Comparison of ENCODE assay signal across 14 mouse cellular contexts in the genomic region with DNA sequence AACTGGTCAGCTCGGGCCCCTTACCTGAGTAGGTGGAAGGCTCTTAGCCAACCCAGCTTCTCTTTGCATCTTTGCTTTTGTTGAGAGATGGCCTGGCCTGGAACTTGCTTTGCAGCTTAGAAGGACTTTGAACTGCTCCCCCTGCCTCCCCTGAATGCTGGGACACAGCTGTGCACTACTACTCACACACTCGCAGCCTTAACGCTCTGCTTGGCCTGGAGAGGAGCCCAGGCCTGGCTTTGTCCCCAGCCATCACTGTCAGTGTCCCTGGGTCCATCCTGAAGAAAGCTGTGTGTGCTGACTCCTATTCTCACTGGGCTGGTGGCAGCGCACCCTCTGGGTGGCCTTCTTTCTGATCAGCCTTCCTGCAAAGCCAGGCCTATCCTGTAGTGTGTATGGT. TPM values are rescaled to one million over a fixed set of nuclear protein-coding genes. Genes with fewer than 3 reads are reported as not detected.
A peak's percentile ranks its signal among the peaks of the same experiment; 100 is the strongest.
DNase-seq lines count a peak whose midpoint lies in the region; ATAC-seq and TF ChIP-seq lines count a peak whose summit lies in the region.
"Had no signal": no experiment of that assay in that cellular context is flagged by ENCODE, and none has a peak within 500 bp of the region (broad histone marks: within the 10 kb centered on the region; RNA-seq: fewer than 3 reads in every experiment).

No protein-coding gene starts in this region.

- no peaks in the 10 kb centered on the region for H3K27me3 ChIP-seq in kidney, embryonic 14.5 days (ENCODE audit: control insufficient read depth, insufficient read depth, low read length)
- no peaks in the 10 kb centered on the region for H3K27me3 ChIP-seq in midbrain, postnatal 0 days (ENCODE audit: insufficient read depth, low read length)
- H3K27me3 ChIP-seq in midbrain, embryonic 15.5 days (replicated peaks), result no peaks in the 10 kb centered on the region
- H3K27me3 ChIP-seq in stomach, postnatal 0 days (ENCODE audit: control insufficient read depth, insufficient read depth, low read length), result no peaks in the 10 kb centered on the region
- no peaks in the 10 kb centered on the region for H3K27me3 ChIP-seq in midbrain, embryonic 11.5 days (ENCODE audit: control insufficient read depth, insufficient read depth, low read length)

- no peaks in the 10 kb centered on the region for H3K9me3 ChIP-seq in kidney, embryonic 14.5 days (ENCODE audit: control insufficient read depth, low read length)
- no peaks in the 10 kb centered on the region for H3K9me3 ChIP-seq in midbrain, postnatal 0 days (ENCODE audit: low read length)
- no peaks in the 10 kb centered on the region for H3K9me3 ChIP-seq in midbrain, embryonic 15.5 days
- H3K9me3 ChIP-seq in stomach, postnatal 0 days (ENCODE audit: control insufficient read depth, low read length), result no peaks in the 10 kb centered on the region
- no peaks in the 10 kb centered on the region for H3K9me3 ChIP-seq in midbrain, embryonic 11.5 days (ENCODE audit: control insufficient read depth, low read length)

- DNase-seq in gastrocnemius, postnatal 10 days, result peak; percentile 37
- DNase-seq in gastrocnemius, adult 8-10 months (ENCODE audit: low spot score in 2 of 2), result no peak
- DNase-seq in kidney, adult 11 months, result peak; percentile 70
- DNase-seq in midbrain, postnatal 0 days (ENCODE audit: low spot score), result peak; percentile 31
- peak; percentile 45 for DNase-seq in stomach, postnatal 0 days (ENCODE audit: low spot score)
- no peak for DNase-seq in midbrain, embryonic 11.5 days (ENCODE audit: low spot score, missing footprints)
- DNase-seq: adrenal gland, adult 8-10 months; cerebellum, adult 9-10 months; thymus, adult 18-20 months had no signal

- TF ChIP-seq CTCF in midbrain, postnatal 0 days (IDR thresholded peaks at IDR 0.05), result no peak
- no peak for TF ChIP-seq CTCF in stomach, postnatal 0 days (IDR thresholded peaks at IDR 0.05; ENCODE audit: low read depth)

- WGBS in kidney, embryonic 14.5 days, result 84% methylated on average over 4 of the region's 4 CpGs
- WGBS in midbrain, postnatal 0 days, result 75% methylated on average over 4 of the region's 4 CpGs
- WGBS in midbrain, embryonic 15.5 days, result 86% methylated on average over 4 of the region's 4 CpGs
- WGBS in stomach, postnatal 0 days, result 53% methylated on average over 4 of the region's 4 CpGs
- 92% methylated on average over 4 of the region's 4 CpGs for WGBS in midbrain, embryonic 11.5 days

- no peaks in the 10 kb centered on the region for H3K36me3 ChIP-seq in kidney, embryonic 14.5 days (ENCODE audit: control insufficient read depth, insufficient read depth, low read length)
- H3K36me3 ChIP-seq in midbrain, postnatal 0 days (ENCODE audit: insufficient read depth, low read length), result no peaks in the 10 kb centered on the region
- H3K36me3 ChIP-seq in midbrain, embryonic 15.5 days (replicated peaks), result no peaks in the 10 kb centered on the region
- H3K36me3 ChIP-seq in stomach, postnatal 0 days (ENCODE audit: control insufficient read depth, insufficient read depth, low read length), result no peaks in the 10 kb centered on the region
- H3K36me3 ChIP-seq in midbrain, embryonic 11.5 days (ENCODE audit: control insufficient read depth, insufficient read depth, low read length), result no peaks in the 10 kb centered on the region

- no peak overlapping the region for H3K4me3 ChIP-seq in kidney, embryonic 14.5 days (ENCODE audit: low read length)
- H3K4me3 ChIP-seq in midbrain, postnatal 0 days (ENCODE audit: low read depth, low read length), result no peak overlapping the region
- H3K4me3 ChIP-seq in midbrain, embryonic 15.5 days, result no peak overlapping the region
- no peak overlapping the region for H3K4me3 ChIP-seq in stomach, postnatal 0 days (ENCODE audit: low read depth, low read length)
- H3K4me3 ChIP-seq in midbrain, embryonic 11.5 days (ENCODE audit: low read depth, low read length), result no peak overlapping the region
- H3K4me3 ChIP-seq: heart, adult 2 months; myocyte had no signal

- ATAC-seq in kidney, embryonic 14.5 days (ENCODE audit: low FRiP score, low TSS enrichment), result no peak
- ATAC-seq in midbrain, postnatal 0 days (ENCODE audit: low FRiP score), result no peak
- no peak for ATAC-seq in midbrain, embryonic 15.5 days (replicated peaks)
- peak; percentile 27; the same call in 1 of the 2 replicates for ATAC-seq in stomach, postnatal 0 days (ENCODE audit: low FRiP score, low TSS enrichment)
- no peak for ATAC-seq in midbrain, embryonic 11.5 days (ENCODE audit: low FRiP score)

- H3K4me2 ChIP-seq in kidney, embryonic 14.5 days (replicated peaks; ENCODE audit: low read depth, low read length), result no peak overlapping the region
- H3K4me2 ChIP-seq in midbrain, postnatal 0 days (ENCODE audit: low read depth, low read length, poor library complexity, severe bottlenecking), result no peak overlapping the region
- H3K4me2 ChIP-seq in midbrain, embryonic 15.5 days, result no peak overlapping the region
- no peak overlapping the region for H3K4me2 ChIP-seq in stomach, postnatal 0 days (replicated peaks; ENCODE audit: low read depth)
- no peak overlapping the region for H3K4me2 ChIP-seq in midbrain, embryonic 11.5 days

- no peak overlapping the region for H3K9ac ChIP-seq in kidney, embryonic 14.5 days (ENCODE audit: low read depth, low read length)
- no peak overlapping the region for H3K9ac ChIP-seq in midbrain, postnatal 0 days (replicated peaks; ENCODE audit: low read length, poor library complexity, severe bottlenecking)
- no peak overlapping the region for H3K9ac ChIP-seq in midbrain, embryonic 15.5 days
- no peak overlapping the region for H3K9ac ChIP-seq in stomach, postnatal 0 days (ENCODE audit: low read length)
- H3K9ac ChIP-seq in midbrain, embryonic 11.5 days (ENCODE audit: low read length), result no peak overlapping the region
- H3K9ac ChIP-seq: liver, embryonic 14.5 days had no signal

- H3K27ac ChIP-seq in kidney, embryonic 14.5 days (ENCODE audit: low read depth, low read length), result no peak overlapping the region
- no peak overlapping the region for H3K27ac ChIP-seq in midbrain, postnatal 0 days (ENCODE audit: low read depth, low read length)
- H3K27ac ChIP-seq in midbrain, embryonic 15.5 days, result no peak overlapping the region
- H3K27ac ChIP-seq in stomach, postnatal 0 days (replicated peaks), result no peak overlapping the region
- H3K27ac ChIP-seq in midbrain, embryonic 11.5 days (ENCODE audit: low read depth, low read length), result no peak overlapping the region
- H3K27ac ChIP-seq: heart, adult 2 months; liver, embryonic 14.5 days had no signal

- TF ChIP-seq EP300 in stomach, postnatal 0 days (optimal IDR thresholded peaks at IDR 0.05), result no peak

- peaks cover 11% of the 10 kb centered on the region; the same call in 1 of the 2 replicates for H3K4me1 ChIP-seq in kidney, embryonic 14.5 days (ENCODE audit: control insufficient read depth, insufficient read depth, low read length)
- H3K4me1 ChIP-seq in midbrain, postnatal 0 days (ENCODE audit: insufficient read depth, low read length), result no peaks in the 10 kb centered on the region
- peaks cover 5% of the 10 kb centered on the region; the same call in 1 of the 2 replicates for H3K4me1 ChIP-seq in midbrain, embryonic 15.5 days
- peaks cover 6% of the 10 kb centered on the region for H3K4me1 ChIP-seq in stomach, postnatal 0 days (replicated peaks; ENCODE audit: control insufficient read depth, insufficient read depth)
- H3K4me1 ChIP-seq in midbrain, embryonic 11.5 days (ENCODE audit: control insufficient read depth, insufficient read depth, low read length), result no peaks in the 10 kb centered on the region; the same call in 1 of the 2 replicates

RNA-seq across cellular contexts. Expression of gene Taf11, which starts 11.0 kb away (rescaled TPM):
- total RNA-seq in gastrocnemius, postnatal 10 days (2021), result 10 to 100 TPM; 19.9 to 23.3 TPM
- total RNA-seq in gastrocnemius, adult 8-10 months (2022), result 10 to 100 TPM; 15.9 to 18.8 (median 17.0) TPM
- 76.6 and 77.5 TPM in 2 replicates for polyA plus RNA-seq in kidney, embryonic 14.5 days (2014; fragmentation: Nextera tagmentation; extraction: Ambion mirVana)
- total RNA-seq in midbrain, postnatal 0 days (2014; rRNA removed), result 18.1 and 21.0 TPM in 2 replicates
- 49.7 and 59.9 TPM in 2 replicates for polyA plus RNA-seq in midbrain, postnatal 0 days (2015; fragmentation: Nextera tagmentation; extraction: Ambion mirVana)
- polyA plus RNA-seq in midbrain, embryonic 15.5 days (2015; fragmentation: Nextera tagmentation; extraction: Ambion mirVana), result 58.1 and 63.1 TPM in 2 replicates
- polyA plus RNA-seq in stomach, postnatal 0 days (2015; fragmentation: Nextera tagmentation; extraction: Ambion mirVana), result 33.4 and 34.0 TPM in 2 replicates
- polyA plus RNA-seq in midbrain, embryonic 11.5 days (2014; fragmentation: Nextera tagmentation; extraction: Ambion mirVana), result 95.0 and 103 TPM in 2 replicates

RNA-seq across cellular contexts. Expression of gene Anks1, which starts 11.6 kb away (rescaled TPM):
- 10 to 100 TPM; 22.6 to 27.6 TPM for total RNA-seq in gastrocnemius, postnatal 10 days (2021)
- 1 to 10 TPM; 6.3 to 9.2 (median 7.9) TPM for total RNA-seq in gastrocnemius, adult 8-10 months (2022)
- 8.0 and 14.2 TPM in 2 replicates for polyA plus RNA-seq in kidney, embryonic 14.5 days (2014; fragmentation: Nextera tagmentation; extraction: Ambion mirVana)
- total RNA-seq in midbrain, postnatal 0 days (2014; rRNA removed), result 109 and 112 TPM in 2 replicates
- 44.1 and 45.9 TPM in 2 replicates for polyA plus RNA-seq in midbrain, postnatal 0 days (2015; fragmentation: Nextera tagmentation; extraction: Ambion mirVana)
- 68.2 and 71.9 TPM in 2 replicates for polyA plus RNA-seq in midbrain, embryonic 15.5 days (2015; fragmentation: Nextera tagmentation; extraction: Ambion mirVana)
- 7.8 and 8.3 TPM in 2 replicates for polyA plus RNA-seq in stomach, postnatal 0 days (2015; fragmentation: Nextera tagmentation; extraction: Ambion mirVana)
- polyA plus RNA-seq in midbrain, embryonic 11.5 days (2014; fragmentation: Nextera tagmentation; extraction: Ambion mirVana), result 22.5 and 23.7 TPM in 2 replicates

Comparison
In these comparisons a context has a peak if more than half of its experiments do, and no peak if none do; other contexts are left out.
1. DNase-seq: peak in gastrocnemius, postnatal 10 days (single experiment), kidney, adult 11 months (single experiment), midbrain, postnatal 0 days (single experiment) and stomach, postnatal 0 days (single experiment); none in gastrocnemius, adult 8-10 months (0 of 2) and midbrain, embryonic 11.5 days (single experiment).